Mouse (Mus musculus) T-cell, adult 2 months (primary cell): ENCODE results near the gene Mocs3.

Experiments used
- DNase-seq: peaks from one replicate; pipeline ENCODE4 v3.0.0; 2022; ENCODE audit warnings: low spot score

Mocs3 gene

DNA sequence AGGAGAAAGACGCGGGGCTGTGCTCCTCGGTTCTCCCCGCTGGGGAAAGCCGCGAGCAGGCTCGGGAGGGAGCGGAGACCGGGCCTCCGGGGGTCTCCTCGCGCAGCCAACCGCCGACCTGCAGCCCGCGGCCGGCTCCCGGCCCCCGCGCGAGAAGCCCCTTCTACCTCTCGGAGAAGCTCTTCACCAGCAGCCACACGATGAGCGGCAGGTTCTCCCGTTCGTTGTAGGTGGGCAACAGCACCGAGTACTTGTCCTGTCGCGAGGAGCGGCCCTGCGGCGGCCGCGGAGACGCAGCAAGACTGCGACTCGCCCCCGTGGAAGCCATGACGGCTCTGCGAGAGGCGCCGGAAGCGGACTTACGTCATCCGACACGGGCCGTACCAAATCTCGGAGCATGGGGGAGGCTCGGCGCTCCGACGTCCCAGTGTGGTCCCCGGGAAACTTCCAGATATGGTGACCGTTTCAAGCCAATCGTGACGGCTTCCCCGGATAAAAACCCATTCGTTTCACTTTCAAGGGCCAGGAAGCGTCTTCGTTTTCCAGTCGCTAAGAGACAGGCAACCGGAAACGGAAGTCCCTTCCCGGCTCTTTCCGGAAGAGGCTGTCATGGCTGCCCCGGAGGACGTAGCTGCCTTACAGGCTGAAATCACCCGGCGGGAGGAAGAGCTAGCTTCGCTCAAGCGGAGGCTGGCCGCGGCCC is at the start of gene Mocs3, which contains the start of the genes Gm20716 and Dpm1:
Gene Mocs3 (plus strand): TSS at position 597 of the 703 bp plus-strand sequence.
Gene Gm20716 (minus strand): TSS at position 339 of the 703 bp plus-strand sequence.
Gene Dpm1 (minus strand): TSS at position 566 of the 703 bp plus-strand sequence.
- peak; percentile 88 for DNase-seq

DNA sequence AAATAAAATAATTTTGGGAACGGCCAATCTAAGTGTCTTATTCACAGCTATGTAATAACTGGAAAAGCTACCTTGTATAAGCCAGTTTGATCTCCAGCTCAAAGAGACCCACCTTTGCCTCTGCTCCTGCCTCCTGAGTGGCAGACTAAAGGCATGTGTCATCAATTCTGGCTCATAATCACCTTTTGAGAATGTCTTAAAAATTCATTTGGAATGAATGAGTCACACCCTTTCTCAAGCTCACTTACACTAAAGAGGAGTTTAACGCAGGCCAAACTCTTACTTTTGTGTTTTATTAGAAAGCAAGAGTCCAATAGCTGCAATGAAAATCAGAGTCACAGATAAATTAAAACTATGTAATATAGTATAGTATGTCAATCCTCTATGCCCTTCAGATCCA is 38.6 kb upstream of the Mocs3 start:
- DNase-seq = no peak

GRCm38 (mm10) chr2:168193685-168194084 is 36.7 kb upstream of the Mocs3 start:
- no peak for DNase-seq

DNA sequence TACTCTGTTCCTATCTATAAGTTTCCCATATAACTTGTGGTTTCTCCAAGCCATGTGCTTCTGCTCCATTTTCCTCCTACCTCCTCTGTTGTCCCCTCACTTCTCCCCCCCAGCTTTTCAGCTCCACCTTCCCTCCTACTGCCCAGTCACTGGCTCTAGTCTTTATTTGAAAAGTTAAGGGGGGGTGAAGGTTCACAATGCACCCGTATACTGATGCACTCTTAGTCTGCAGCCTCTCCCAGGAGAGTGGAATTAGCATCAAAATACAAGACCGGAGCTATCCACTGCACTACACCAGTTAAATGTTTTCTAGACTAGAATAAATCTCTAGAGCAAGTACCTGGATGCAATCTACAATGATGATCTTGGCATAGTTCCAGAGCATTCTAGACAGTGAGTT is 34.7 kb upstream of the Mocs3 start:
- no peak for DNase-seq

GRCm38 (mm10) chr2:168198421-168198820 is 32.0 kb upstream of the Mocs3 start:
- DNase-seq = no peak

- DNase-seq = no peak
Measured at GRCm38 (mm10) chr2:168199476-168199875, 30.9 kb upstream of the Mocs3 start.

DNA sequence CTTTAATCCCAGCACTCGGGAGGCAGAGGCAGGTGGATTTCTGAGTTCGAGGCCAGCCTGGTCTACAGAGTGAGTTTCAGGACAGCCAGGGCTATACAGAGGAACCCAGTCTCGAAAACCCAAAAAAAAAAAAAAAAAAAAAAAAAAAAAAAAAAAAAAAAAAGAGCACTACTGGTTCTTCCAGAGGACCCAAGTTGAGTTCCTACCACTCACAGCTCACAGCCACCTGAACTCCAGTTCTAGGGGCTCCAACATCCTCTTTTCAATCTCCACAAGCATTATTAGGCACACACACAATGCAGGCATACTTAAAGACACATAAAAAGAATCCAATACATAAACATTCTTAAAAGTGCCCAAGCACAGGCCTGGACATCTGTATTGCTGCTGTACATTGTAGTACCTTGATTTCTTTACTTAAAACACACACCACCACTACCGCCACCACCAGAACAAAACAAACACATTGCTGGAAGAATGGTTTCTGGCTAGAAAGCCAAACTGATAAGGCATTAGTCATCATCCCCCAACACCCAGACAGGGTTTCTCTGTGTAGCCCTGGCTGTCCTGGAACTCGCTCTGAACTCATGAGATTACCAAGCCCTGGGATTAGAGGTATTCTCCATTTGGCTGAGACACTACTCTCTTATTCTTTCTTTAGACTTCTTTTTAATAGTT is 30.3 kb upstream of the Mocs3 start:
- no peak for DNase-seq

- DNase-seq = no peak
Measured at GRCm38 (mm10) chr2:168204476-168204999, 25.9 kb upstream of the Mocs3 start.

DNA sequence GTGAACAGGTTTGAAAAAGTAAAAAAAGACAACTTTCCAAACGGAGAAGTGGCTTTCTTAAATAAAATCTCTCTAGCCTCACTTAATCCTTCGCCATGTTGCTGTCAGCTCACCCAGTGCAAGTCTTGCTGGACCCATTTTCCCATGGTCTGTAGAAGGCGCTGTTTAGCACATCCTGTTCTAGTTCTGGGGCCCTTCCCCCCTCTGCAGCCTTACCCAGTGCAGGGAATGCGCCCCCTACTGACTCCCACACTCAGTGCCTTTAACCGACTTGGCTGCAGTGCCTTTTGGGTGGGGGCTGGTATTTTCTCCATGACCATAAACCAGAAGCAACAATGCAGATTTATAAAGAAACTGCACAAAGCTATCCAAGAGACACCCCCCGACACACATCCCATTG is 25.2 kb upstream of the Mocs3 start:
- peak; percentile 92 for DNase-seq

DNA sequence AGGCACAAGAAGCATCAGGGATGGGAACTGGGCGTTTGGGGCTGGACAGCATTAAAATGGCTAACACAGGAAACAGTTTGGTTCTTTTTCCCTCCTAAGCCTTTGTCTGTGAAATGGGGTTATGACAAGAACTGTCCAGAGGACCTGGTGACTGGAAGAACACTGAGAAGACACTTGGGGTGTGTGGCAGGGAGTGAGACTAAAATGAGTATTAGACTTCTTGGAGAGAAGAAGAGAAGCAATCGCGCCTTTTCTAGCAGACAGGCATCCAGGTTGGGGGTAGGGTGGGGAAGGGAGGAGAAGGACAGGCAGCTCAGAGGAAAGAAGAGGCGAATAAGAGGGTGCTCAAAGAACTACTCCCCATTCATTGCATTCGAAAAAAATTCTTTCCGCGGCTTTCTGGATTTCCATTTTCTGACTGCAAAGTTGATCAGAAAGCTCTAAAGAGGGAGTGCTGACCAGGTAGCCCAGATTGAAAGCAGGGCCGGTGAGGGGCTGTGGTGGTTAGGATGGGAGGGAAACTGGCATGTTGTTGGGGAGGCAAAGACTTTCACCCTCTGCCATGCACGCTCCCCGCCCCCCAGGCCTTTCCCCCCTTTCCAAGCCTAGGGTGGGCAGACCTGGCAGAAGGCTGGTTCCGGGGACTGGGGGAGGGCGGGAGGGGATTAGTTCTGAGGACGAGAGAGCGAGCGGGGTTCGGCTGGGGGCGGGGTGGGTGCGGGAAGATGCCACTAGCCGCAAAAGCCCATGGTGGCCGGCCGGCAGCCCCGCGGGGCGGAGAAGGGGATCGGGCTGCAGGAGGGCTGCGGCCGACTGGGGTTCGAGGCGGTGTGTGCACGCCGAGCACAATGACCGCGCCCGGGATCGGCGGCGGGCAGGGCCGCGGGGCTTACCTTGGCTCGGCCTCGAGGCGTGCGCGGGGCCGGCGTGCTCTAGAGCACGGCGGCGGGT is 24.5 kb upstream of the Mocs3 start:
- DNase-seq = peak; percentile 11

- DNase-seq = peak; percentile 97
Measured at GRCm38 (mm10) chr2:168206725-168207644, 23.4 kb upstream of the Mocs3 start, which contains the start of gene Adnp. Adnp (minus strand) TSS chr2:168207112.

- no peak for DNase-seq
Measured at GRCm38 (mm10) chr2:168207883-168208282, 22.5 kb upstream of the Mocs3 start.

- no peak for DNase-seq
Measured at GRCm38 (mm10) chr2:168213788-168214397, 16.5 kb upstream of the Mocs3 start.

GRCm38 (mm10) chr2:168223326-168223725 is 7.1 kb upstream of the Mocs3 start:
- DNase-seq = no peak

DNA sequence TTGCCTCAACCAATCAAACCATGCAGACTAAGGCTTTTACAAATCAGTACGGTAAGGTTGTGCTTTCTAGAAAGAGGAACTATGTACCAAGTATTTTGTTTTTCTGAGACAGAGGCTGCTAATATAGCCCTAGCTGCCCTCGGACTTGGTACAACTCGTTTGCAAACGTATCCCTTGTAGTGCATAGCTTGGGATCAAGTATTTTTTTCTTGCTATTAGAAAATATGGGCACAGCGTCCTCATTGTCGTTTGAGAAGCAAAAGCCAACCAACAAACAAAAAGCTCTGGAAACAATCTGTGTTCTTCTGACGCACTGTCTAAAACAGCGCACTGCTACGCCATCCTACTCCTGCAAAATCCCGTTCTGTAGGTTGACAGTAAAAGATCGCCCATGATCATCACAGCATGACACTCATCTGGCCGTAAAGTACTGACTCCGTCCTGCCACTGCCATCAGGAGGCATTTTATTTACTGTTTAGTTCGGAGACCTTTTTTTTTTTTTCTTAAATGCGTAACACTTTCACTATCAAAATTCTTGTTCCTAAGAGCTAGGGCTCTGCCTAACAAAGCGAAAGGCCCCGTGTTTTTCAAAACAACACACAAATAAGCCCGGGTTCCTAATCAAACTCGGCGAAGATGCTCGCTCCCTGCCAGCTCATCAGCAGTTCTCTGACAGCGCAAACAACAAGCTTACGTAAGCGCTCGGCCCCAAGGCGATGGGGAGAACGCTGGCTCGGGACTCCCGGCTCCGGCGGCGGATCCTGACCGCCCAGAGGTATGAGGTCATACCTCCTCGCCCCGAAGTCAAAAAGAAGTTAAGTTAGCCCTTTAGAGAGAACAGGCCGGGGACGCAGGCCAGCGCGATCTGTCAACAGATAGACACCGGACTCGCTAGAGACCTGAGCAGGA is 1.1 kb upstream of the Mocs3 start:
- DNase-seq = peak; percentile 65

DNA sequence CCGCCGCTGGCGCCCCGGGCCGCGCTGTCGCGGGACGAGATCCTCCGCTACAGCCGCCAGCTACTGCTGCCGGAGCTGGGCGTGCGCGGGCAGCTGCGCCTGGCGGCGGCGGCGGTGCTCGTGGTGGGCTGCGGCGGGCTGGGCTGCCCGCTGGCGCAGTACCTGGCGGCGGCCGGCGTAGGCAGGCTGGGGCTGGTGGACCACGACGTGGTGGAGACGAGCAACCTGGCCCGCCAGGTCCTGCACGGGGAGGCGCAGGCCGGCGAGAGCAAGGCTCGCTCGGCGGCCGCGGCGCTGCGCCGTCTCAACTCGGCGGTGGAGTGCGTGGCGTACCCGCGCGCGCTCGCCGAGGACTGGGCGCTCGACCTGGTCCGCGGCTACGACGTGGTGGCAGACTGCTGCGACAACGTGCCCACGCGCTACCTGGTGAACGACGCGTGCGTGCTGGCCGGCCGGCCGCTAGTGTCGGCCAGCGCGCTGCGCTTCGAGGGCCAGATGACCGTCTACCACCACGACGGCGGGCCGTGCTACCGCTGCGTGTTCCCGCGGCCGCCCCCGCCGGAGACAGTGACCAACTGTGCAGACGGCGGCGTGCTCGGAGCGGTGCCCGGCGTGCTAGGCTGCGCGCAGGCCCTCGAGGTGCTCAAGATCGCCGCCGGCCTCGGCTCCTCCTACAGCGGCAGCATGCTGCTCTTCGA is 500 bp downstream of the Mocs3 start:
- DNase-seq = no peak

GRCm38 (mm10) chr2:168231471-168231829 is 1.0 kb downstream of the Mocs3 start:
- no peak for DNase-seq

GRCm38 (mm10) chr2:168233286-168233685 is 2.9 kb downstream of the Mocs3 start:
- DNase-seq = no peak

GRCm38 (mm10) chr2:168238335-168238734 is 7.9 kb downstream of the Mocs3 start:
- no peak for DNase-seq
